Mouse (Mus musculus) midbrain, postnatal 0 days (tissue): ENCODE measurements at regions not wholly inside any gene's neighbourhood (a gene's known extent, or its start where the extent isn't known, plus 50 kb on each side); places are given as distances from the start of the nearest gene placed in this dataset.

Experiments used
- ATAC-seq: fragments of 200-750 bp; cut with Nextera tagmentation; 2 replicates; pipeline ENCODE4 v1.8.0; 2017; ENCODE audit warnings: moderate number of reproducible peaks, mild to moderate bottlenecking, moderate TSS enrichment, moderate library complexity; ENCODE audit not compliant: low FRiP score
- DNase-seq: peaks from one replicate; pipeline ENCODE4 v3.0.0-alpha.2; 2015; ENCODE audit warnings: low spot score
- H3K27ac ChIP-seq: fragments of 300-500 bp; sonication (generic); 2 replicates; pipeline ENCODE4 v1.5.1; 2014; ENCODE audit warnings: low read depth, mild to moderate bottlenecking, low read length, mixed read lengths
- H3K27me3 ChIP-seq: fragments of 300-500 bp; sonication (generic); 2 replicates; pipeline ENCODE4 v1.6.1; 2014; ENCODE audit warnings: low read length, control low read depth, mixed read lengths; ENCODE audit not compliant: insufficient read depth
- H3K36me3 ChIP-seq: fragments of 300-500 bp; sonication (generic); 2 replicates; pipeline ENCODE4 v1.6.1; 2014; ENCODE audit warnings: low read length, control low read depth, mixed read lengths; ENCODE audit not compliant: insufficient read depth
- H3K4me1 ChIP-seq: fragments of 300-500 bp; sonication (generic); 2 replicates; pipeline ENCODE4 v1.6.1; 2014; ENCODE audit warnings: mild to moderate bottlenecking, control low read depth, antibody characterized with exemption, low read length, mixed read lengths; ENCODE audit not compliant: insufficient read depth
- H3K4me2 ChIP-seq: fragments of 300-500 bp; sonication (generic); 2 replicates; pipeline ENCODE4 v1.6.1; 2014; ENCODE audit warnings: low read depth, mild to moderate bottlenecking, low read length, mixed read lengths; ENCODE audit not compliant: poor library complexity, severe bottlenecking
- H3K4me3 ChIP-seq: fragments of 300-500 bp; sonication (generic); 2 replicates; pipeline ENCODE4 v1.5.1; 2014; ENCODE audit warnings: low read depth, mild to moderate bottlenecking, low read length, moderate library complexity
- H3K9ac ChIP-seq: fragments of 300-500 bp; sonication (generic); replicated peaks from 2 replicates; pipeline ENCODE4 v1.6.1; 2014; ENCODE audit warnings: mild to moderate bottlenecking, low read length, moderate library complexity, mixed read lengths; ENCODE audit not compliant: poor library complexity, severe bottlenecking
- H3K9me3 ChIP-seq: fragments of 300-500 bp; sonication (generic); 2 replicates; pipeline ENCODE4 v1.6.1; 2016; ENCODE audit warnings: low read length, control low read depth
- CTCF ChIP-seq: IDR thresholded peaks from 2 replicates; pipeline ENCODE4 v1.5.1; 2016; ENCODE audit warnings: antibody characterized with exemption, mild to moderate bottlenecking
- WGBS: fragments of 180-500 bp; shearing (Covaris S2); extraction: QIAGEN DNeasy Blood & Tissue Kit; methylation state at CpG from one replicate; pipeline ENCODE4 v1.1.7; 2014; 5-methylcytosine and 5-hydroxymethylcytosine counted together

- Histone ChIP-seq H3K9ac (no peak overlapping the region), H3K27me3 (no peaks in the 10 kb centered on the region), H3K4me3 (no peak overlapping the region), H3K36me3 (no peaks in the 10 kb centered on the region), H3K4me2 (no peak overlapping the region), H3K27ac (no peak overlapping the region), H3K4me1 (no peaks in the 10 kb centered on the region), H3K9me3 (no peaks in the 10 kb centered on the region)
- no peak for ATAC-seq
- no peak for TF ChIP-seq CTCF
- 89% methylated on average over 2 of the region's 2 CpGs for WGBS
- DNase-seq = no peak
Observed at GRCm38 (mm10) chr2:134419581-134419980, 134.6 kb downstream of the Hao1 start.

DNA sequence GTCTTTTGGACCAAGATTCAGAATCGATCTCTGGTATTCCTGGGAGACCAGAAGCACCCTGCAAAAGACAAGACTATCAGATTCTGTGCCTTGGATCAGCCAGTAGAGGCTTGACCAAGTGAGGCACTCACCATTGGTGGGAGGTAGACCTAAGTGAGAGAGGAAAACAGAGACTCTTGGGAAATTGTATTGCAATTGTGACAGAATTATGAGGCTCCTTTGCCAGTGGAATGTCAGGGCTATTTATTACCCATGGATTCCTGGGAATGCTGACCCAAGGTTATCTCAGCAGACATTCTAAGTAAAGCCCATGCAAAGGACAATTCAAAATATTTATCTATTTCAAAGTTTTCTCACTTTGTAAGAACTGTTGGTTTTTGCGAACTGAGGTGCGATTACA lies 154.6 kb downstream of the Hao1 start:
- Histone ChIP-seq H3K9me3 (no peaks in the 10 kb centered on the region), H3K4me2 (no peak overlapping the region), H3K27ac (no peak overlapping the region), H3K36me3 (no peaks in the 10 kb centered on the region), H3K9ac (no peak overlapping the region), H3K27me3 (no peaks in the 10 kb centered on the region), H3K4me1 (no peaks in the 10 kb centered on the region), H3K4me3 (no peak overlapping the region)
- 89% methylated on average over 3 of the region's 3 CpGs for WGBS
- no peak for ATAC-seq
- TF ChIP-seq CTCF = no peak
- DNase-seq = no peak

GRCm38 (mm10) chr2:134393421-134393820 lies 160.7 kb downstream of the Hao1 start:
- TF ChIP-seq CTCF = no peak
- H3K27ac ChIP-seq = no peak overlapping the region
- ATAC-seq (no peak), DNase-seq (no peak)
- WGBS = 95% methylated on average over 3 of the region's 3 CpGs
- H3K36me3 ChIP-seq = no peaks in the 10 kb centered on the region
- H3K9me3 ChIP-seq = no peaks in the 10 kb centered on the region
- no peak overlapping the region for H3K9ac ChIP-seq
- H3K4me1 ChIP-seq = no peaks in the 10 kb centered on the region
- no peaks in the 10 kb centered on the region for H3K27me3 ChIP-seq
- no peak overlapping the region for H3K4me2 ChIP-seq
- no peak overlapping the region for H3K4me3 ChIP-seq

DNA sequence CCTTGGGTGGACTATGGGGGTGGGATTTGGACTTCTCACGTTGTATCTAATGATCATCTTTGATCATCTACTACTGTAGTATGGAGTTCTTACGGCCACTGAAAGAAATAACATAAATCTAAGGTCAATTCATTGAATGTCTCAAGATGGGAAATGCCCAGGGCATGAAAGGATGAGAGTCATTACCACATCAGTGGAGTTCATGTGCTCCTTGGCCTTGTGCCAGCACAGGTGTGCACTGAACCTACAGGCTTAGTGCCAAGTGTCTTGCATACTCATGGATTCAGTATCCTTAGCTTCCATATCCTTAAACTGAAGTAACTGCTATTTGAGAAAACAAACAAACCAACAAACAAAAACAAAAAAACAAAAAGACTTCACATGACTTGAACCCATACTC lies 179.1 kb downstream of the Hao1 start:
- 67% methylated on average over 2 of the region's 2 CpGs for WGBS
- no peaks in the 10 kb centered on the region for H3K4me1 ChIP-seq
- H3K27ac ChIP-seq = no peak overlapping the region
- TF ChIP-seq CTCF = no peak
- no peaks in the 10 kb centered on the region for H3K9me3 ChIP-seq
- no peaks in the 10 kb centered on the region for H3K27me3 ChIP-seq
- H3K36me3 ChIP-seq = no peaks in the 10 kb centered on the region
- no peak overlapping the region for H3K4me3 ChIP-seq
- DNase-seq (no peak), ATAC-seq (no peak)
- no peak overlapping the region for H3K9ac ChIP-seq
- H3K4me2 ChIP-seq = no peak overlapping the region

GRCm38 (mm10) chr2:134350894-134351501 lies 203.2 kb downstream of the Hao1 start:
- no peak overlapping the region for H3K4me3 ChIP-seq
- H3K27me3 ChIP-seq = no peaks in the 10 kb centered on the region
- H3K36me3 ChIP-seq = no peaks in the 10 kb centered on the region
- no peak overlapping the region for H3K27ac ChIP-seq
- H3K4me1 ChIP-seq = no peaks in the 10 kb centered on the region
- H3K4me2 ChIP-seq = no peak overlapping the region
- peak; percentile 6 for DNase-seq
- H3K9ac ChIP-seq = no peak overlapping the region
- H3K9me3 ChIP-seq = no peaks in the 10 kb centered on the region
- no peak for TF ChIP-seq CTCF
- no peak for ATAC-seq
- WGBS = 65% methylated on average over 8 of the region's 8 CpGs

- DNase-seq (peak; percentile 3), ATAC-seq (no peak)
- no peaks in the 10 kb centered on the region for H3K4me1 ChIP-seq
- no peaks in the 10 kb centered on the region for H3K36me3 ChIP-seq
- no peaks in the 10 kb centered on the region for H3K27me3 ChIP-seq
- no peak overlapping the region for H3K4me2 ChIP-seq
- TF ChIP-seq CTCF = no peak
- 52% methylated on average over 2 of the region's 2 CpGs for WGBS
- H3K9me3 ChIP-seq = no peaks in the 10 kb centered on the region
- H3K27ac ChIP-seq = no peak overlapping the region
- H3K9ac ChIP-seq = no peak overlapping the region
- H3K4me3 ChIP-seq = no peak overlapping the region
Observed at GRCm38 (mm10) chr2:134350442-134350841, 203.7 kb downstream of the Hao1 start.
